Mouse (Mus musculus) left cerebral cortex, adult 11 months (tissue): ENCODE data around the gene Ltb.

Source experiments
- DNase-seq: peaks from one replicate; pipeline ENCODE4 v3.0.0; 2022; ENCODE audit warnings: low spot score

The Ltb gene

DNA sequence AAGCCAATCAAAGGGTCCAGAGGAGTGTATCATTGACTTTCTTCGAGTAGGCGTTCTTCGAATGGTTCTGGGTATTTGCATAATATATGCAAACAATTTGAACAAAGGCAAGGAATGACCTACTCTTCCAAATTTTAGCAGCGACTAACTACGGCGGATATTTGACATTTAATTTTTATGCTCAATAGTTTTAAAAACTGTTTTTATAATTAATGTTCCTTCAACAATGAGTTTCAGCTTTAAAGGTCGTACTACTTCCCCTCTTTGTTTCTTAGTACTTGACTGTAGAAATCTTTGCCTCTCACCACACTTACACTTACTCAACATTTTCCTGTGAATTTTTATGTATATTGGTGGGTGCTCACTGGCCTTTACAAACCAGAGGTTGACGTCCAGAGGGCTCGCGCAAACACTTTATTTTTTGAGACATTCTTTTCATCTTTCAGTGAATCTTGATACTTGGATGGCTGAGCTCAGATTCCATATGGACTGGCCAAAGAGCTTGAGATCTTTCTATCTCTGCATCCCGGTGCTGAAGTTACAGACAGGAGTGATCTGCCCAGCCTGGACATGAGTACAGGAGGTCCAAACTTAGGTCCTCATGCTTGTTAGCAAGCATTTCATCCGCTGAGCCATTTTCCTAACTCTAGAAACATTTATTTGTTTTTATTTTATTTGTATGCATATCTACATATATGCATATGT is 28.6 kb upstream of the Ltb start:
- no peak for DNase-seq

DNA sequence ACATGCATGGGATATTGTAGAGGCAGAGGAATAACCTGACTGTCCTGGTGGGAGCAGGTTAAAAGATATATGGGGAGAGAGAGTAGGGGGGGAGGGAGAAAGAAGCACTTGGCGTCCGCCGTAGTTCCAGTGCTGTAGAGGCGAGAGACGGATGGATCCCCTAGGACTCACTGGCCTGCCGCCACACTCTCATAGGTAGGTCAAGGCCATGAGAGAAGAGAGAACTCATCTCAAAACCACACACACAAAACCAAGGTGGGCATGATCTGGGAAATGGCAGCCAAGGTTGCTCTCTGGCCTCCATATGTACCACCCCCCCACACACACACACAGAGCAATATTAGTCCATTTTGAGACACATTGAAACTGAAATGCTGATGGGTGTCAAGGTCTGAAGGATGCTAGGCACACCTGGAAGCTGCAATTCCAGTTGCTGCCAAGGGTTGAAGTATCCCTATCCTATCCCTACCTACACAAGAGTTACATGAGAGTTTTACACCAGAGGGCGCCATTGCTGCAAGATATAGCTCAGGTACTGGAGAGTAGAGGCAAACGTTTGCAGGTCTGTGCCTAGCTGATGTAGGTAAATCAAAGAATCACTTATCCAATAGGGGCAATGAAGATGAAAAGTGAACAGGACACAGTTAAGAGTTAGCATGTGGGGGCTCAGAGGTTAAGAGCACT is 27.7 kb upstream of the Ltb start:
- peak; percentile 71 for DNase-seq

DNA sequence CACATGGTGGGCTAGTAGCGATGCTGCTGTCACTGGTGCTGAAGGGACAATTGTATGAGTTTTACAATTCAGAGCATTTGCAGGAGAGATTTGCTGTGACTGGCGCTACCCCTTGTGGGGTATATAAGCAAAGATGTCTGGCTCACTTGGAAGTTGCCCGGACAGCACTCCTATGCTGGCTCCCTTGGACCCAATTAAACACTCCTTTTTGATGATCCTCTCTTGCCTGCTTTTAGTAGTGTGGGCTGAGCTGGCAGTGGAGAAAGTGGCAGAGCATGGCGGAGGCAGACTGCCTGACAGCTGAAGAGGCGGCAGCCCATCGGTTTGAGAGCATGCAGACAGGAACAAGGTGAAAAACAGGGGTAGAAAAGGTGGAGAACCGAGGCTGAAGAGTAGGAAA is 26.4 kb upstream of the Ltb start:
- DNase-seq = no peak

DNA sequence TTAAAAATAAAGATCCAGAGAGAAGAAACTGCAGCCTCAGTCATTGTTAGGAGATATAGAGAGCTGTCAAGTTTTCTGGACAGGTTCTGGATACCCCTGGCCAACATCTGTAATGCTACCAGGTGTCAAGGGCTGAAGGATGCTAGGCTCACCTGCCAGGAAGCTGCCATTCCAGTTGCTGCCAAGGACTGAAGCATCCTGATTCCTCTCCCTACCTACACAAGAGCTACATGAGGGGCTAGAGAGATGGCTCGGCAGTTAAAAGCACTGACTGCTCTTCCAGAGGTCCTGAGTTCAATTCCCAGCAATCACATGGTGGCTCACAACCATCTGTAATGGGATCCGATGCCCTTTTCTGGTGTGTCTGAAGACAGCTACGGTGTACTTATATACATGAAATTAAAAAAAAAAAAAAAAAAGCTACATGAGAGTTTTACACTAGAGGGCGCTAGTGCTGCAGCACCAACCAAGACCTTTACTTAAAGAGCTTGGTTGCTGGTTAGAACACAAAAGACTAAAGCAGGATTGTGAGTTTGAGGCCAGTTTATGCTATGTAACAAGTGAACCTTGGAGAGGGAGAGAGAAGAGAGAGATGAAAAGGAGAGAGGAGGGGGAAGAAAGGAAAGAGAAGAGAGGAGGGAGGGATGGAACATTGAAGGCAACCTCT is 25.6 kb upstream of the Ltb start:
- DNase-seq = no peak

DNA sequence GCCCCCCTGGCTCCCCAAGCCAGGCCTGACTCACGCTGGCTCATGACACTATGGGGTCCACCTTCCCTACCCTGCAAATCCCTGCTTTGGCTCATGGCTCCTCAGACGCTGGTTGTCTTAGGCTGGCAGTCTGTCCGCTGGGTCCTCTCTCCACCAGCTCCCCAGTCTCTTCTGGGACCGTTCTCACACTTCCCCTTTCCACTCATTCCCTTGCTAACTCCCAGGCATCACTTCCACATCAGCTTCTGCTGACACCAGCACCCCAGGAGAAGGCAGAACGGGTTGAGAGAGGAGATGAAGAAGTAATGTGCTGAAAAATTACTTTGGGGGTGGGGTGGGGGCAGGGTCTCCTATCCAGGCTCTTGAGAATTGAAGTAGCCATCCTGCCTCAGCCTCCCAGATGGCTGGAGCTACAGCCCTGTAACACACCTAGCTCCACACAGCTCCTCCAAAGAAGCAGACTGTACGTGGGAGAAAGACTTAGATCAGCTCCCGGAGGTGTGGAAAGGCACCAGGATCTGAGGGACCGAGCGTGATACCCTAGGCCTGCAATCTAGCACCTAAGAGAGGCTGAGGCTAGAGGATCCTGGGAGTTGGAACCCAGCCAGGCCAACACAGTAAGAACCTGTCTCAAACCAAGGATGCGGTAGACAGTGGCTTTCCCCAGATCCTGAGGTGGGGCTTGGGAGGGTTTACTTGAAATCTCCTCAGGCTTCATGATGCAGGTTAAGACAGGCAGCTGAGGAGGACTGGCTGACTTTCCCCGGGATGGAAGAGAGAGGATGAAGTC is 21.6 kb upstream of the Ltb start:
- DNase-seq = no peak

DNA sequence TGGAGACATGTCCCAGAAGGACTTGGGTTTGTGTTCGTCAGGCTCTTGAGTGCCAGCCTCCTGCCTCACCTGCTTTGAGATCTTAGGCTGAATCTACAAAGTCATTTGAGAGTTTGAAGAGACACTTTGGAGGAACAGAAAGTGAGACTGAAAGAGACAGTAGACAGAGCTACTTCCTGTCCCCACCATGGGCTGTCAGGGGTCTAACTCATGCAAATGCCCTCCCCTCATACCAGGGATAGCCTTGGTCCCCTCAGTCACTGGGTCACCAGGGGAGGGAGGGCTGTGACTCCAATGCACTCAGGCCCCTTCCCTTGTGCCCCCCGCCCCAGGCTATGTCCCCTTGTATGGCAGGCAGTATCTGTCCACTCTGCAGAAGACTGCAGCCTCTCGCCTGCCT is 20.9 kb upstream of the Ltb start:
- DNase-seq = no peak

DNA sequence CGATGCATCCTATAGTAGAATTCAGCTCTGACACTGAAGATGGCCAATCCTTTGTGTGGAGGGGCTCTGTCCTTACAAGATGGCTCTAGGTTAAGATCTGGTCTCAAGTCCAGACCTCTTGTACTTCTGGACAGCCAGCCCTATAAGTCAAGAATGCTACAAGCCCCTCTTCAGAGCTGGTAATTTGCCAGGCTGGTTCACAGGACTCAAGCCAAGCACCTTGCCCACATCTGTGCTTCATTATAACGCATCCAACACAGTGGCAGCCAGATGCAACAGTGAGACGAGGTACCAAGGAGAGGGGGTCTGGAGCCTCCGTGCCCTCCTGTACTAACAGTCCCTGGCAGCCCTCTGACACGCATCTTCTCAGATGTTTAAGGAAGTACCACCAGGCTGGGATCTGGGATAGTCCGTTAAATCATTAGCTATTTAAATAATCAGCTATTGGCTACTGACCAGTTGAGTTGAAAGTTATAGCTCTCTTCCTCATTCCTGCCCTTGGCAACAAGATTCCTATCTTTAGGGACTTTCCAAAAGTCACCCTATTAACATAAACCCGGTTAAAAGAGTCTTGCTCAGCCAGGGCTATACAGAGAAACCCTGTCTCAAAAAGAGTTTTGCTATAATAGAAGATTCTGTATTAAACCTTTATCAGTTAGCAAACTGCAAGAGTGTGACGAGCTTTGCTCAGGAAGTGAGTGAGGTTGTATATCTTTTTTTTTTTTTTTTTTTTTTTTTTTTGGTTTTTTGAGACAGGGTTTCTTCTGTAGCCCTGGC is 19.9 kb upstream of the Ltb start:
- DNase-seq = no peak

DNA sequence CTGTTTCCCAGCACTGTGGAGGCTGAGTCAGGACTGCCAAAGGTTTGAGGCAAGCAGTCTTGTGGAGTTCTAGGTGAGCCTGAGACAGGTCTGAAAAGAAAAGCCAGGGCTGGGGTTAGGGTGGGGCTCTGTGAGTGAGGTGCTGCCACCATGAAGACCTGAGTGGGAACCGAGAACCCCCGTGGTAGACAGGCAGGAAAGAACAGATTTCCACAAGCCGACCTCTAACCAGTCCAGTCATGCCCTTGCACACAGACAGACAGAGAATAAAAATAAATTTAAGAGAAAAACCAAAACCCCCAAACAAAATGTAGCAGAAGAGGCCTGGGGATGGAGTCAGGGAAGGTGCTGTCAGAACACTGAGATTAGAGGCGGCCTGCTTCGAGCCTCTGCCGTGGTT is 18.9 kb upstream of the Ltb start:
- no peak for DNase-seq

DNA sequence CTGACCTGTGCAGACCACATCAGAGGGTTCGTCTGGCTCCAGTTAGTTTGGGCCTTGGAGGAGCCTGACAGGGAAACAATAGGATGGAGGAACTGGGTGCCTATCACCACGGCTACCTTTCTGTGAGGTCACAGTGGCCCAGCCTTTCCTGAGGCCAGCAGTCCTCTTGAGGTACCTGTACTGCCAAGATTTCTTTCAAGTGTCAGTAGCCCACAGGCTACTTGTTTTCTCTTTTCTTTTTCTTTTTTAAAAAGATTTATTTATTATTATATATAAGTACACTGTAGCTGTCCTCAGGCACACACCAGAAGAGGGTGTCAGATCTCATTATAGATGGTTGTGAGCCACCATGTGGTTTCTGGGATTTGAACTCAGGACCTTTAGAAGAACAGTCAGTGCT is 18.3 kb upstream of the Ltb start, which contains the start of gene Aif1:
Aif1 (minus strand) TSS at position 101 of the 400 bp plus-strand sequence.
- DNase-seq = no peak

DNA sequence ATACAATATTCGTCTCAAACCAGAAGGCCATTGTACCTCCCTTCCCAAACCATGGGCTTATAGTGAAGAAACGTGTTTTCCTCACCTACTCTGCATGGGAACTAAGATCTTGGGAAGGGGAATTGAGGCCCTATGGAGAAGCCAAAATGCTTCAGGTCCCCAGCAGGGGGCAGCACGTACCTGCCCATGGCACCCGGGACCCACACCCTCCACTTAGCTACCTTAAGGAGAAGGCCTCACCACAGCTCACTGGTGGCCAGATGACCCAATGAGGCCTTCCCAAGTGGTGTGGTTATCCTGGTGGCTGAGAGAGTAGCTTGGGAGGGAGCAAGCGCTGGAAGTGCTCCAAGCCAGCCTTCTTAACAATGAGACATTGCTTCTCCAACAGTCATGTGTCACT is 15.7 kb upstream of the Ltb start:
- no peak for DNase-seq

DNA sequence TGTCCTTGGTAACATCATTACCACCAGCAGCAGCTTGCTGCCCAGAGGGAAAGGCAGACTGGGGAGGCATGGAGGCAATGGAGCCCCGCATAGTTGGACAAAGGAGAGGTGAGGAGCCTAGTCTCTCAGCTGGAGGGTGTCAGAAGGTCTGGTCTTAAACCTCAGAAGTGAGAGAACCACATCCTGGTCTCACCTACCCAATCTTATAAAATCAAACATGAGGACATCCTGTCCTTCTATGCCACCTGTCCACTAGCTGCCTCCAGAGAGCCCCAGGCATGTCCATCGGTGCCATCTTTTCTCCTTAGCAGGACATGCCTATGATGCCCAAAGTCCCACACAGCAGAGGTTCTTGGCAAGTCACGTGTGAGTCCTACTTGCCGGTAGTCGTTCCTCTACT is 14.1 kb upstream of the Ltb start:
- DNase-seq = no peak

DNA sequence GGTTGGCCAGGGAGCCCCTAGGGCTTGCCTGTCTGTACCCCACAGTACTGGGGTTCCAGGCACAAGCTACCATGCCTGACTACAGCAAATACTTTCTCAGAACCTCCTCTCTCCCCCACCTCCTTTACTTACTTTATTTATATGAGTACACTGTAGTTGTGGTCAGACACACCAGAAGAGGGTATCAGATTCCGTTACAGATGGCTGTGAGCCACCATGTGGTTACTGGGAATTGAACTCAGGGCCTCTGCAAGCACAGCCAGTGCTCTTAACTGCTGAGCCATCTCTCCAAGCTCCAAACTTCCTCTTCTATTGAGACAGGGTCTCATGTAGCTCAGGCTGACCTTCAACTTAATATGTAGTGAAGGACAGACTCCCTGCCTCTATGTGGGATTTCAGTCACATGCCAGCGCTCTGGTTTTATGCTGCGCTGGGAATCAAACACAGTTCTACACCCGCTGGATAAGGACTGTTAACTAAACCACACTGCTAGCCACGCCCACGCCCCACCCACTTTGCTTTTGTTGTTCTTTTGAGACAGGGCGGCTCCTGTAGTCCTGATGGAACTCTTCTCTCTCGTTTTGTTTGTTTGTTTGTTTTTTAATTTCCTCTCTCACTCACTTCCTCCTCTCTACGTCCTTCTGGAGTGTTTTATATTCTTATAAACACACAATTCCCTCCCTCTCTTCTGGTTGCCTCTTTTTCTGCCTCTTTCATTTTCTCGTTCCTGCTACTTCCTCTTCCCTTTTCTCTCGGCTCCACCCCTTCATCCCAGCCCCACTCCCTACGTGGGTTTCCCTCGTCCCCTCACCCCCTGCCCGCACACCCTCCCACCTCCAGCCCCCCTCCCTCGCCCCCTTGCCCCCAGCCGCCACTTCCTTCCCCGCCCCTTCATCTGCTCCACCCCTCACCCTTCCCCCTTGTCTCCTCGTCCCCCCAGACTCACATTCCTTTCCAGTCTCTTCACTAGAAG is 8.3 kb upstream of the Ltb start:
- no peak for DNase-seq

DNA sequence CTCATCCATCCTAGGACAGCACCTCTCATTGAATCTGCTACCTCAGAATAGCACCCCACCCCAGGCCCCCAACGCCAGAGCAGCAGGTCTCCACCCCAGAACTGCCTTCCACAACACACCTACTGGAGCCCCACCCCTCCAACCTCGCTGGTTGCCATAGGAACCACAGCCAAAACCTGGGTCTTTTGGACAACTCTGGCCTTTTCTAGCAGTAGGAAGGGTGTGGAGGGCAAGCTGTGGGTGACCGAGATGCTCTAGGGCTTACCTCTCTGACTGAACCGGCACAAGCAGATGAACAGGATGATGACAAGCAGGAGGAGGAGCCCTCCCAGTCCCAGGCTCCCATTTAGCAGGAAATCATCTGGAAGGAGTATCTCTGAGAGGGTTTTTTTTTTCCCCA is 7.6 kb upstream of the Ltb start:
- DNase-seq = no peak

DNA sequence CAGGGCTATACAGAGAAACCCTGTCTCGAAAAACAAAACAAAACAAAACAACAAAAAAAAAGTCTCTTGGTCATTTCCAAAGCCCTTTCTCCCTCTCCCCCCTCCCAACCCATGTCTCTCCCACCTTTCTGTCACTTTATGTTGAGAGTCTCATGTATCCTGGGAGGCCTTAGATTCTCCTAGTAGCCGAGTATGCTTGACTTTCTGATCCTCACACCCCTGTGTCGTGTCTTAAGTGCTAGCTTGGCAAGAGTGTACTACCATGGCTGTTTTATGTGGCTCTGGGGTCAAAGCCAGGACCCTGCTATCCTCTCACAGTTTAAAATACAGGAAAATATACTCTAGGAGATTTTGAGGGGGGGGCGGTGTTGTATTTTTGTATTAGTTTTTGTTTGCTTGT is 6.9 kb upstream of the Ltb start:
- DNase-seq = no peak

DNA sequence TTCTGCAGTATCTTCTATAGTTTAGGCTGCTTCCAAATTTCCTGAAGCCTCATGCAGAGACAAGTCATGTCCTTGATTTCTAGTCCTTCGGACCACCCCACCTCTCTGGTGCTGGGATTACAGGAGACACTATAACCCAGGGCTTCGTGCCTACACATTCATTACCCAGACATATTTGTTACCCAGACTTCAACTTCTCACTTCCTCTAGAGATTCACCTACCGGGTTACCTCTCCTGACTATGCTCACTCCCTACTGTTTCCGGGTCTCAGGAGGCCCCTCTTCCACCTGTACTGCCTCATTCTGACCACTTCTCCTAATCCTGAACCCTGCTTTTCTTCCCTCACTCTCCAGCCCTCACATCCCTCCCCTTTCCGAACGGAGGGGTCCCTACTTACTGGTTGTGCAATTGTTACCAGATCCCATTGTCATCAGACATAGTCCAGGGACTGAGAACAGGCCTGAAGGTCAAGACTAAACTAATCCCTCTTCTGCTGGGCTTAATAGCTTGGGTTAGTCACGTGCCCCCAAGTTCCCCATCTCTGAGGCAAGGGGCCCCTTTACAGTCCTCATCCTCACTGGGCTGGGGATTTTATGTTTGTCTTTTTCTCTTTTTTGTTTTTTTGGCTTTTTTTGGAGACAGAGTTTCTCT is 6.2 kb upstream of the Ltb start, which contains the start of gene Lst1:
Lst1 (minus strand) TSS at position 481 of the 652 bp plus-strand sequence.
- DNase-seq = no peak

DNA sequence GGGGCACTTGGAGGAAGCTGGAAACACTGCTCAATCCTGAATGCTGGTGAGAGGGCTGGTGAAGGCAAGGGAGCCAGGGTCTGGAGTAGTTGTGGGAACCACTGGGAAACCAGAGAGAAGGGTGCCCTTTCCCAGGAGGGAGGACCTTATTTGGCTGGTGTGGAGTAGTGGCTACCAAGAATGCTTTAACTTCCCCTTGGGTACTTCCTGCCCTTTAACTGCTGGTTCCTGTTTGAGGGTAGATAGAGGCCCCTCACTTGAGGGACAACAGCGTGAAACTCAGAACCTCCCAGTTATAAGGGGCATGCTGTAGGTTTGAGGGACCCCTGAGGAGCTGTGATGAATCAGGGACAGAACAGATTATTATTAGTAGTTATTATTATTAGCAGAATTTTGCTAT is 5.1 kb upstream of the Ltb start:
- DNase-seq = no peak

DNA sequence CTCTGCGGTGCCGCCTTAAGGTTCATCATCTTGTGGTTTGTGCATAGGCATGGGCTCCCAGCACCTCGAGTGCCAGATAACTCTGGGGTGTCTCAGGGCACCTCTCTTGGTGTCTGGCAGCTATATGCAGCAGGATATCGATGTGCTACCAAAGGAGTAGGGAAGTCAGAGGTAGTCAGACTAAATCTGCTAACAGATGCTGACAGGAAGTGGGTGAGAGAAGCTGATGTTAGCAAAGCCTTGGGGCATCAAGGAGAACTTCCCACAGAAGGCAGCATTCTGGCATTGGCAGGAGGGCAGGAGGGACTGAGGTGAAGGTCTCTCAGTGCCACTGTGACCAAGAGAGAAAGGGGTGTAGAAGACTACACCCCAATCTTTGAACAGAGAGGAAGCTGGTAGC is 4.1 kb upstream of the Ltb start:
- no peak for DNase-seq

DNA sequence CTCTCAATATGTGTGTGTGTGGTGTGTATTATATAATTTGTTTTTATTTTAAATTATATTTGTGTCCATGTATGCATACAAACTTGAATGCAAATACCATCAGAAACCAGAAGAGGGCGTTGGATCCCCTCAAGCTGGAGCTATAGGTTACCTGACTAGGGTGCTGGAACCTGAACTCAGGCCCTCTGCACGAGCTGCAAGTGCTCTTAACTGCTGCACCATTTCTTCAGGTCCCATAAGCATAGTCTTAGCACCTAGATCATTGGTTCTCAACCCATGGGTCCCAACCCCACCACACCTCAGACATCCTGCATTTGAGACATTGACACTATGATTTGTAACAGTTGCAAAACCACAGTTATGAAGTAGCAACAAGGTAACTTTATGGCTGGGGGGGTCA is 2.5 kb upstream of the Ltb start:
- DNase-seq = no peak

DNA sequence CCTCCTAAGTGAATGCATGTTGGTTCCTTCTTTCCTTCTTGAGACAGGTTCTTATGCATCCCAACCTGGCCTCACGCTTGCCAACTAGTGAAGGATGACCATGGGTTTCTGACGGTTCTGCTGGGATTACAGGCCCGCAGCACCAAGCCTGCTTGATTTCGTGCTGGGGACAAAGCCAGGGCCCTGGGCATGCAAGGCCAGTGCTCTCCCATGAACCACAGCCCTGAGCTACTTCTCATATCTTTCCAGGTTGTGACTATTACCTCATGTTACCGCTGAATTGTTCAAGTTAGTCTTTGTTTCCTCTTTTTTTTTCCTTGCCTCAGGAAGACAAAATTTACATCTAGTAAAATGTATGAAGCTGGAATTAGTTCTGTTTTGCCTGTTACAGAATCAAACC is 1.3 kb upstream of the Ltb start:
- DNase-seq = no peak
